Mouse (Mus musculus): ENCODE measurements around the gene Cacnb2. TPM values are rescaled to one million over a fixed set of nuclear protein-coding genes. Genes with fewer than 3 reads are reported as not detected.
A peak's percentile ranks its signal among the peaks of the same experiment; 100 is the strongest.
"Not testable (repeated sequence)": the region's sequence is repeated elsewhere in the genome, so short reads cannot be mapped to it uniquely, and the experiment has no call there.

Gene Cacnb2
- total RNA-seq, 2 experiments from 2014 or later, result 55.3 to 84.1 TPM

DNA sequence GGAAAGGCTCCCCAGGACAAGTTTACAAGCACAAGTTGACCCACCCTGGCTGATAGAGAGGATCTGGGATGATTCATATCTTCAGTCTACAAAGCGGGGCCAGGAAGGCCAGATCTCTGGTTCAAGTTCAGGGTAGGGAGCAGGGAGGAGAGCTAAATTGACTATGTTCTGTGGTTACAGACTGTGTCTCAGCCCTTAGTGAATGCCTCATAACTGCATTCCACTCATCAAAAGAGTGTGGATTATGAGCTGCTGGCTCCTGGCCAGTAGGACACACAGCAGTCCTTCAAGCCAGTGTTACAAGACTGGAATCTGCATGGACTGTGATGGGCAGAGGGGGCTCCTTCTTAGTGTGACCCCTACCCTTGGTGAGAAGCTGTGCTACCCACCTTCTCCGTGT lies 48.4 kb downstream of the Cacnb2 start:
- peak in 1 of 2 experiments; percentile 10 for DNase-seq

DNA sequence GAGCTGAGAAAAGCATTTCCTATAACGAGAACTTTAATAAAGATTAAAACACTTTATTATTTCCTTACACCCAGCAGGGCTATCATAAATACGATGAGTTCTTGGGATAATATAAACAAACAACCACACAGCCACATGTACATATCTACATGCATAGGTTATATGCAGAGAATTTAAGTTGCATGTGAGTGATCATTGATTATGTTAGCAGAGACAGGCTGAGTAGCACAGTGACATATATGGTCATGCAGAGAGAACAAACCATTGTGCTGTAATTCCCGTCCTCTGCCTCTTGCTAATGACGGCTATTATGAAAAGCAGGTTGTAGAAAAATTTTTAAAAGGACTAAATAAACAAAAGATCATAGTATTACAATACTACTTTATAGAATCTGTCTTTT lies 53.8 kb downstream of the Cacnb2 start:
- intact Hi-C loops (cut with DNase I), result no loop called here

More for the DNA sequence above, 48.4 kb downstream of the Cacnb2 start:
- intact Hi-C loops (cut with DNase I), result no loop called here

DNA sequence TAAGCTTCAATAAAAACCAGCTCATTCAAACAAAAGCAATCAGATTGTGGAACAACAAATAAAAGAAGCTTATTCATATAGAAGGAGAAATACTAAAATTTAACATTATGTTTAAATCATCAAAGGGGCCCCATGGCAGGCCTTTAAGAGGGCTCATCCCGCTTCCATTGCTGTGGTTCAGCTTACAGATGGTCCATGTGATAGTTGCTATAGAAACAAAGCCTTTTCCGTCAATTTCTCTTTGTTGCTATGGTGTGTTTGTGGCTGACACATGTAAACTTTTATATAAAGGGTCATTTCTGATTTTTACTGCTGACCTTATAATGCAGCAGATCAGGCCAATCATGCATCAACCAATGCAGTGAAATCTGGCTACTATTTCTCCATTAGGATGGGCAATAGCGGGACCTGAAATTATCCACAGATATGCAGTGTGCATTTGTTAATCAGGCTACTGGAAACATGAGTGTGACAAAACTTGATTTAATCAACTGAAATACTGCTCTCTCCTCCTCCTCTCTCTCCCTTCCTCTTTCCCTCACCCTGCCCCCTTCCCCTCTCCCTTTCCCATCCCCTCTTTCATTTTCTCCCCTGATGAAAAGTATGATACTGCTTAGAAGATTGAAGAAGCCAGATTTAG lies 54.4 kb downstream of the Cacnb2 start:
- intact Hi-C loops (cut with DNase I), result no loop called here
- no peak for DNase-seq

More for the DNA sequence above, 53.8 kb downstream of the Cacnb2 start:
- DNase-seq, result no peak

DNA sequence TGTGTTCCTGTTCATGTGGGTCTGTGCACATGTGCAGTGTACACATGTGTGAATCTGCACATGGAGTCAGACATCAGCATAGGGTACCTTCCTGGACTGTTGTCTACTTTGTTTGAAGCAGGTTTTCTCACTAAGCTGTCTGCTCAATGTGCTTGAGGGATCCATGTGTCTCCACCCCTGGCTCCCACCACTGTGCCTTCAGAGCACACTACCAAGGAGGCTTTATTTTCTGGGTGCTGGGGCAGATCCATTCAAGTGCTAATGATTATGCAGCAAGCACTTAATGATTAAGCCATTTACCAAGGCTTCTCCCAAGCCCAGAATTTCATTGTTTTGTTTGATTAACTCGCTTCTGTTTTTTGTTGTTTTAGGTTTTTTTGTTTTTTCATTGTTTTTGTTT lies 62.3 kb downstream of the Cacnb2 start:
- intact Hi-C loops (cut with DNase I), result no loop called here
- no peak for DNase-seq

DNA sequence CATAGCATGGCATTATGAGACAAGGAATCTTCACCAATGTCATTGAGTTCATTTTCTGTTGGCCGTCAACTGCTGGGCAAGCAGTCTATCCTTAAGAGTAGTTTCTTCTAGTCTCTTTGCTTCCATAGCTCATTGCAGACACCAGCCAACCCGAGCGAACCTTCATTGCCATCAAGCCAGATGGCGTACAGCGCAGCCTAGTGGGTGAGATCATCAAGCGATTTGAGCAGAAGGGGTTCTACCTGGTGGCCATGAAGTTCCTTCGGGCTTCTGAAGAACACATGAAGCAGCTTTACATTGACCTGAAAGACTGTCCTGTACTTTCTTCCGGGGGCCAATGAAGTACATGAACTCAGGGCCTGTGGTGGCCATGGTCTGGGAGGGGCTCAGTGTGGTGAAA lies 69.2 kb downstream of the Cacnb2 start:
- DNase-seq, result no peak
- intact Hi-C loops (cut with DNase I), result loop anchor here (10.0 kb wide), 1 partner anchor 177 kb away; no protein-coding TSS in a partner anchor

DNA sequence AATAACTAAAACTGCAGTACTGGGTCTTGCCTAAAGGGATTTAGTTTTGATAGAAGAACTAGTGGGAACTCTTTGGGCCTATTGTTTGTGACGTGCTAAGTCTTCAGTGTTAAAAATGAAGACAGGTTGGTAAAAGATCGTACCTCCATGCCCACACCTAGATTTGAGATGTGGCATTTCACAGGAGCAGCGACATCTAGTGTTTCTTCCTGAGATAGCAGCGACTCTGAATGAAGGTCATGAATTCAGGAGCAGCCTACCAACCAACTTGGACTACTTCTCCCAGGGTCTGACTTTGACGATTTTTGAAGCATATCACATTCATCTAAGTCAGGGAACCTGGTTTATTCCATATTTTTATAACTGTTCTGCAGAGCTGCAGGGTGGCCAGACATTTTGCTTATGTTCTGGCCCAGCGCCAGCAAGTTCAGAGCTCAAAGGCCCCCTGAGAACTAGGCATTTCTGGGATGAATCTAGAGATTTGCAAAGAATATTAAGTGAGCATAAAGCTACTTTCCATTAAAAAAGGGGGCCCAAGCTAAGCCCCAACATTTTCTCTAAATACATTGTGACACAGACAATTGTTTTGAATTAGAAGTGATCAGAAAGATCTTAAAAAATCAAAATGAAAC lies 74.1 kb downstream of the Cacnb2 start:
- peak; percentile 11 to 27 for DNase-seq
- intact Hi-C loops (cut with DNase I), result loop anchor here (1.0 to 10.0 kb wide), 2 partner anchors 73 to 182 kb away; no protein-coding TSS in a partner anchor

DNA sequence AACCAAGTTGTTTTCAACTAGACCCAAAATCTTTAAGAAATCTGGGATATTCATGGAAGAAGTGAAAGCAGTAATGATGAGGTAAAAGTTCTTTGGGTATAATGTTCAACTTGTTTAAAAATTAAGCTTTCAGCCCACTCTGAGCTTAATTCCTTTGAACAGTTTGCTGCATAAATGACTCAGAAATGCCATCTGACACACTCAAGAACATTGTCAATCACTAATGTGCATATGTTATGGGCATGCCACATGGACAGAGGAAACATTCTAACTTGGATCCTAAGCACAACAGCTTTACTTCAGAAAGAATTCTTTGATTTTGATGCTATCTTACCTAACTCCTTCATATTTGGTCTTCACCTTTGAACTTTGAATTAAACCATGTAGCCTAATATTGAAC lies 81.3 kb downstream of the Cacnb2 start:
- DNase-seq, result no peak
- intact Hi-C loops (cut with DNase I), result loop anchor here (10.0 kb wide), 1 partner anchor 349 kb away; no protein-coding TSS in a partner anchor

DNA sequence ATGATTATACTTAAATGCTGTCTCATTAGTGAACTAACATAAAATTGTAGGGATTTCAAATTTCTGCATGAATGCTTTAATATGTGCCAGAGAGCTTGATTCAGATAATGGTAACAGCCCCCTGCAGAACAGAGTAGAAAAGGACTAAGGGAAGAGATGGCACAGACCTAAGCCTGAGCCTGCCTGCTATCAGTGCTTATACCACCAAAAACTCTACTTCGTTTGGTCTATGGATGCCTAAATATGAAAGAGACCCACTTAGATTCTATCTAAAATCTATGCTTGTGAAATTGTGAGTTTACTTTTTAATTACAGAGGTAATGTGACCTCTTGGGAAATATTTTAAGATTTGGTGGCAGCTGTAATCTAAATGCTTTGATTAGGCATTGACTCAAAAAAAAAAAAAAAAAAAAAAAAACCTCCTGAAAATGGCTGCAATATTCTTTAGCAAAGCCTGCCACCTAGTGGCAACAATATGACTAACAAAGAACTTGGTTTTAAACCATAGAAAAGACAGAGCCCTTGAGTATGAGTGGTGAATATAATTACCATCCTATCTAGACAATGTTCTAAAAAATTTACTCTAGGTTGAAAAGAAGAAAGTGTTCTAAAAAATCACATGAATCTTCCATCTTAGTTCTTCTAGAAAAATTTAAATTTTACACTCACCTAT lies 100.2 kb downstream of the Cacnb2 start:
- DNase-seq, result peak in 1 of 2 experiments; percentile 21

DNA sequence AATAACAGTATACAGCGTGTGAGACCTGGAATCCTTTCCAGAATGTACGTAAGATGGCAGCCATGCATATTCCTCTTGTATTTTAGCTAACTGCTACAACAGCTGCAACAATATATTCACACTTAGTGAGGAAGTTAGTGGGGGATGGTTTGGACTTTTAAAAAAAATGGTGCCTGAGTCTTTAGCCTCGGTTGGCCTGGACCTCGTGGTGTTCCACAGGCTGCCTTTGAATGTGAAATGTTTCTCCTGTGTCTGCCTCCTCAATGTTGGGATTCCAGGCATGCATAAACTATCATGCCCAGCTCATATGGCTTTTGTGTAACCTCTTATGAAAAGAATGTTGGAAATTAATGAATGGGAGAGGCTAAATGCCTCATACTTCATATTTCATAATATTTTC lies 100.8 kb downstream of the Cacnb2 start:
- intact Hi-C loops (cut with DNase I), result loop anchor here (5.0 kb wide), 3 partner anchors 406 to 656 kb away; no protein-coding TSS in a partner anchor
- DNase-seq, result no peak

More for the DNA sequence above, 100.2 kb downstream of the Cacnb2 start:
- intact Hi-C loops (cut with DNase I), result loop anchor here (5.0 kb wide), 3 partner anchors 406 to 656 kb away; no protein-coding TSS in a partner anchor

DNA sequence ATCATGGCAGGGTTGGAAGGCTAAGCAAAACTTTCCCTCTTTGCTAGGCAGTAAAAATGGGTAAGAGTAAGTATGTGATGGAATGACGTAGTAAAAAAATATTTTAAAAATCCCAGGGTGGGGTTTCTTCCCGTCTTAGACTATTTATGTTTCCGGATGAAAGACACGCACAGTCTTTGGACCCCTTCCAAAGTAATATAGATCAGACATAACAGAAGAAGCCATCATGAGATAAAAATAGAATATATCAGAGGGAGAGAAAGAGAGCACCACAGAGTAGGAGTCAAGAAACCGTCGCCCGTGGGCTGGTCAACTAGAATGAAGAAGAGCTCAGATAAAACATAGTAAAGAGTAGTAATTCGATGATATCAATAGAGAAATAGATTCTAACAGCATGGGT lies 107.4 kb downstream of the Cacnb2 start:
- no peak for DNase-seq
- intact Hi-C loops (cut with DNase I), result loop anchor here (5.0 to 10.0 kb wide), 2 partner anchors 107 to 245 kb away; no protein-coding TSS in a partner anchor

DNA sequence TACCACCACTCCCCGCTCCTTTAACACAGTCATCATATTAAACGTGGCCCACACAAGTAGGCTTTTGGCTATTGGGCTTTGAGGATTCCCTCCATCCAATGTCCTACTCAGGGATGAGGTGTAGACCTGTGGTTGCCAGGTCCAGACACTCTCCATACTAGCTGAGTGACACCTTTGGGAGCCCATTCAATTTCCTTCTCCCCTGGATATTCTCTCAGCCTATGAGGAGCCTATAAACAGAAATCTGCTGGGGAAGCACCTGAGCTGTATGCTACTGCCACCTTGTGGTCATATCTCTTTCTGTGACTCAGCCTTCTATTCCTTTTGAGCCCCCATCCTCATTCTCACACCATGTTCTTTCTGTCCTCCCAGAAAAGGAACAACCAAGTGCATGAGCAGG lies 108.9 kb downstream of the Cacnb2 start:
- intact Hi-C loops (cut with DNase I), result loop anchor here (5.0 to 10.0 kb wide), 2 partner anchors 106 to 243 kb away; no protein-coding TSS in a partner anchor
- no peak for DNase-seq

DNA sequence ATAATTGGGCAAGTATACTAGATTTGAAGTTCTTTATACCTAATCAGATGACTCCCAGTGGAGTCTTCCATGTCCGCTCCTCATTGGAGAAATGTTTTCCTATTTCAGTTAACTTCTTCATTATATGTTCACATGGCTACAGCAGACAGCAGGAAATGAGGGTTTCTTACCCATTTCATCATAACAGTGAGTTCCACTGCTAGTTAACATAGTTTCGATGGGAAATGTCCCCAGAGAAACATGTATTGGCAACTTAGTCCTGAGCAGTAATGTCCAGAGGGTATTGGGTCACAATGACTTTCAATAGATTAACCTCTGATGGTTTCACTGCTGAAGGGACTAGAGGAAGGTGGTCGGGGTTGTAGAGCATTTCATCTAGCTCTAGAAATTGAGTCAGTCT lies 110.2 kb downstream of the Cacnb2 start:
- DNase-seq, result no peak
- intact Hi-C loops (cut with DNase I), result loop anchor here (5.0 to 10.0 kb wide), 2 partner anchors 104 to 242 kb away; no protein-coding TSS in a partner anchor

DNA sequence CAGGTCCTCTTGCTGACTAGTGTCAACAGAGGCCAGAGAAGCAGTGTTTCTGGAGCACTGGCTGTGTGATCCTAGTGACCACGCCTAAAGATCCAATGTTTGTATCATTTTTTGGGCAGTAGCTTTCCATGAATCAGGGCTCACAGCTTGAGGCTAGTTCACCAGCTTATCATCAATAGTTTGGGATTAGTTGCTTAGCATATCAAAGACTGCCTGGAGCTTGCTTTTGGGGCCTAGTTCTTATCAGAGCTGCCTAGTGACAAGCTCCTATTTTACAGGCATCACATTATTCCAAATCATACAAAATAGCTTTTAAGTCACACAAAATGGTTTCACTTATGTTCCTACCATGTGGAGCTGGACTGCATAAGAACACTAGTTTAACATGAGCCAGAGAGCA lies 113.8 kb downstream of the Cacnb2 start:
- DNase-seq, result no peak
- intact Hi-C loops (cut with DNase I), result loop anchor here (10.0 kb wide), 1 partner anchor 238 kb away; no protein-coding TSS in a partner anchor

DNA sequence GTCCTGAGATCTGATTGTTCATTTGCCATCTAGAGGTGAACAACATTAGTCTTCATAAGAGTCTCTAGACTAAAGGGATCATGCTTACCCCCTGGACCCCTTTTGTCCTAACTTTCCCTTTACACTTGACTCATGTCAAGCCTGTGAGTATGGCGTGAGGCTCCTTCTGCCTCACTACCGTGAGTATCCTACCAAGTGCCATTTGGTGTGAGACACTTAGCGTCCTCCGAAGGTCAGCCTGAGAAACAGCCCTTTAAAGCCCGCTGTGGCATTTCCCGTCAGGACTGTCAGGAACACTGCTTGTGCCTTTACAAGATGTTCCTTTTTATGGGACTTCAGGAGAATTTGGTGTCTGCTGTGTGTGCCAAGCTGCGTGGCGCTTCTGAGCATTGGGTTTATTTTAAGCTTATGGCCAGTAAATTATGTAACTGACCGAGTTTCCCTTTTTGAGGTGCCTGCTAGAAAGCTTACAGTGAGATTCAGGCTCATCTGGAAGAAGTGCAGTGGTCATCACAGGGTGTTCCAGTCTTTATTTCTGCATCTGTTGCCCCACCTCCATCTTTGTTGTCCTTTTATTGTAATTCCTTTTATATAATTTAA lies 116.3 kb downstream of the Cacnb2 start:
- intact Hi-C loops (cut with DNase I), result loop anchor here (10.0 kb wide), 1 partner anchor 236 kb away; no protein-coding TSS in a partner anchor
- no peak for DNase-seq

DNA sequence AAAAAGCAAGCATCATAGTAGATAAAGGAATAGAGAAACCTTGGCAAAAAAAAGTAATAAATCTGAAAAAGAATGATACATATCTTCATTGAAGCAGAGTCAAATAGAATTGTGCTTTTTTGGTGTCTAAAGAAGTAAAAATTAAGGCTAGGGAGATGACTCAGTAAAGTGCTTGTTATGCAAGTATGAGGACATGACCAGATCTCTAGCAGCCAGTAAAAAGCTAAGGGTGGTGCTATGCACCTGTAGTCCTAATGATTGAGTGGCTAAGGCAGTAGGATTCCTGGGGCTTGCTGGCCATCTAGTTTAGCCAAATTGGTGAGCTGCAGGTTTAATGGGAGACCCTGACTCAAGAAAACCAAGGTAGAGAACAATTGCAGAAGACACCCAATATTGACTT lies 122.5 kb downstream of the Cacnb2 start:
- intact Hi-C loops (cut with DNase I), result no loop called here
- DNase-seq, result no peak

DNA sequence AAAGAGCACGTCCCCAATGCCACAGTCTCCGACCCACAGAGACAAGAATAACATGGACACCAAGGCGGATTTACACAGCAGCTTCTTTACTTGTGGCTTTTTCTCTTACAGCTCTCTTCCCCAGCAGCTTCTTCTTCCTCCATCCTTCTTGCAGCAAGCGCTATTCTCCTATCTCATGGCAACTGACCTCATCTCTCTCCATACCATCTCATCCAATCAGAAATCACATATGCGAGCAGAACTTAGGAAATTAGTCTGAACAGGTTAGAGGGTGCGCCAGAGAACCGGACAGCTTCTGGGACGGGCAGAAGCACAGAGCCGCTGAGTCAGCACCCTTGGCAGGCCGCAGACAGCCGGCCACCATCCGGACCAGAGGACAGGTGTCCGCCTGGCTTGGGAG lies 123.7 kb downstream of the Cacnb2 start:
- DNase-seq; intact Hi-C loops (cut with DNase I): not testable (repeated sequence)

DNA sequence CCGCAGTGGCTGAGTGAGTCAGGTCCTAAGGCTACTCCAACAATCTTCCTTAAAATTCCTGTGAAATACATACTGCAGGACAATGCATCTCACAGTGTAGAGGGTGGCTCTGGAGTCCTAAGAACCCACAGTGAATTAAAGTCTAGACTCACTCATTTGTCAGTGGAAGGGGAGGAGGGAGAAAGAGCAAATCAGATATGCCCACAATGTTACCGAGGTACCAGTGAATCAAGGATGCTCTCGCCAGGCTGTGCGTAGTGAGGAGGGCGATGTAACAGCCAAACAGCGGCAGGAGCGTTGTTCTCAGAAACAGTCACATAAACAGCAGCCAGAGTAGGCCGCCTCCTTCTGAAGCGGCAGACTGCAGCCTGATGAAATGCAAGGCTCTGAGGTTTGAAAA lies 136.0 kb downstream of the Cacnb2 start:
- no peak for DNase-seq
- intact Hi-C loops (cut with DNase I), result no loop called here

DNA sequence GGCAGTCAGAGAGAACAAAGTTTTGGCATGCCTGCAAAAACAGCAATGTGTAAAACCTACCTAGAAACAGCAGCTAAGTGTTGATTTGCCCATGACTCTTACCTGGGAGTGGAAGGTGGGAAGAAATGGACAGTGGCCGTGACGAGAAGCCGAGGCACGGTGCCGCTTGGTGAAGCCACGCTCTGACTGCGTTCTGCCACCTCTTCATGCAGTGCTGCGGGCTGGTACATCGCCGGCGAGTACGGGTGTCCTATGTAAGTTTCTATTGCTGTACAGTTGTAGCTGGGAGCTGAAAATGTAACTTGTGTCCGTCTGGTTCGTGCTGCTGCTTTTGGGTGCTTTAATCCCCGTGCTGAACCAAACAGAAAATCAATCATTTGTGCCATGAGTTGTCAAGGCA lies 136.6 kb downstream of the Cacnb2 start:
- no peak for DNase-seq
- intact Hi-C loops (cut with DNase I), result no loop called here

DNA sequence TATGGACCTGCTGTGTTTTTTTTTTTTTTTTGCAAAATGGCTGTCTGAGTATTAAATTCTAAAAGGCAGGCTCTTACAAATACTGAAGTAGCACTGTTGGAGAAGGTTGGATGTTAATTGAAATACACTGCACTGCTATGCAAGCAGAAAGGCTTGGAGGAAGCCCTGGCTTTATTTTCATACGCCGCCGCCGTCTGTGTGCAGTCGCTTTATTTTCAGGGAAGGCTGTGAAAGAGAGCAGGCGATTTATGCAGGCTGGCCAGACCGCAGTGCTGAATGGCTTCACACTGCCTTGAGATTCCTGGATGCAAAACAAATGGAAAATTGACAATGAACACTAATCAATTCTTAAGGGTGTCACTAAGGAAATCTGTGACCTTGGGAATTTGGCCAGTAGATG lies 137.5 kb downstream of the Cacnb2 start:
- intact Hi-C loops (cut with DNase I), result no loop called here

DNA sequence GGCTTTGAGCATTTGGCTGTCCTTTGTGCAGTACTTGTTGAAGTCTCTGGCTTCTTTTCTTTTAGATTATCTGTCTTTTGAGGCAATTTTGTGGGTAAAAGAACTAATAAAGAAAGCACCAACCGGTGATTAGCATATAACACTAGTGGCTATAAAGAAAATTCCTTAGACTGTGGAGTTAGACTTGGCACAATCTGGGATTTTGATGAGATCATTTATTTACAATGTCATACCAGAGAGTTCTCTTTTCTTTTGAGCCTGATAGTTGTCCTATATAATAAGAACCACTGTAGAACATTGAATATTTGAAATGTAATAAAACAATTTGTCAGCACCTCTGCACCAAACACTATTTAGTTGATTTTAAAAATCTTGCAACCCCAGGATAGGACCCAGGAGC lies 141.9 kb downstream of the Cacnb2 start:
- DNase-seq, result no peak
- intact Hi-C loops (cut with DNase I), result no loop called here

More for the DNA sequence above, 137.5 kb downstream of the Cacnb2 start:
- DNase-seq, result no peak

DNA sequence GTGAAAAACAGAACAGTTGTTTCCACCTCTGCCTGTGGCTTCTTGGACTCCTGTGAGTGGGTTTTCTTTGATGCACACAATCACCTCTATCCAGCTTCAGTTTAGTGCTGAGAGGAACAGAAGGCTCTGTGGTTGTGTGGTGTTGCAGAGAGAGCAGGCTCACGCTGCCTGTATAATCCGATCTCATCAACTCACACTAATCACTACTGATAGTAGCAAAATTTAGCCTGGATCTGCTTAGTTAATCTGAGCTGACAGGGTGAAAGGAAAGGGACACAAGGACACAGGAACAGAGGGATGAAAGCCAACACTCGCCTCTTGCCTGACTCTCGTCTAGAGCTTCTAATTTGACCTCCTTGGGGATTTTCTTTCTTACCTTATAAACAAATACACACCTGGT lies 160.0 kb downstream of the Cacnb2 start:
- intact Hi-C loops (cut with DNase I), result no loop called here
- no peak for DNase-seq

Data from heart, postnatal 36 days (tissue).